Mouse (Mus musculus) neural tube, embryonic 11.5 days (tissue): ENCODE data around the gene Tmem184a. TPM values are rescaled to one million over a fixed set of nuclear protein-coding genes. Genes with fewer than 3 reads are reported as not detected.

Experiments used
- ATAC-seq: fragments of 200-750 bp; cut with Nextera tagmentation; 2 replicates; pipeline ENCODE4 v1.8.0; 2017; ENCODE audit warnings: moderate number of reproducible peaks, mild to moderate bottlenecking, moderate TSS enrichment, moderate library complexity; ENCODE audit not compliant: insufficient read depth, low FRiP score, low TSS enrichment
- DNase-seq: peaks from one replicate; pipeline ENCODE4 v3.0.0-alpha.2; 2015; ENCODE audit warnings: low spot score
- H3K27ac ChIP-seq: fragments of 300-500 bp; sonication (generic); 2 replicates; pipeline ENCODE4 v1.5.1; 2014; ENCODE audit warnings: low read depth, mild to moderate bottlenecking, low read length
- H3K27me3 ChIP-seq: fragments of 300-500 bp; sonication (generic); 2 replicates; pipeline ENCODE4 v1.6.1; 2014; ENCODE audit warnings: mild to moderate bottlenecking, low read length, mixed read lengths; ENCODE audit not compliant: control insufficient read depth, insufficient read depth
- H3K36me3 ChIP-seq: fragments of 300-500 bp; sonication (generic); 2 replicates; pipeline ENCODE4 v1.6.1; 2014; ENCODE audit warnings: mild to moderate bottlenecking, low read length, moderate library complexity, mixed read lengths; ENCODE audit not compliant: control insufficient read depth, insufficient read depth
- H3K4me1 ChIP-seq: fragments of 300-500 bp; sonication (generic); 2 replicates; pipeline ENCODE4 v1.6.1; 2014; ENCODE audit warnings: low read length, mixed read lengths; ENCODE audit not compliant: control insufficient read depth, insufficient read depth
- H3K4me2 ChIP-seq: fragments of 300-500 bp; sonication (generic); 2 replicates; pipeline ENCODE4 v1.6.1; 2014; ENCODE audit warnings: low read depth, mild to moderate bottlenecking, moderate library complexity
- H3K4me3 ChIP-seq: fragments of 300-500 bp; sonication (generic); 2 replicates; pipeline ENCODE4 v1.5.1; 2014; ENCODE audit warnings: low read depth, low read length
- H3K9ac ChIP-seq: fragments of 300-500 bp; sonication (generic); 2 replicates; pipeline ENCODE4 v1.6.1; 2014; ENCODE audit warnings: mild to moderate bottlenecking, low read length
- H3K9me3 ChIP-seq: fragments of 300-500 bp; sonication (generic); 2 replicates; pipeline ENCODE4 v1.6.1; 2016; ENCODE audit warnings: low read length; ENCODE audit not compliant: control insufficient read depth
- WGBS: fragments of 180-500 bp; shearing (Covaris S2); extraction: QIAGEN DNeasy Blood & Tissue Kit; methylation state at CpG from one replicate; pipeline ENCODE4 v1.1.7; 2014; 5-methylcytosine and 5-hydroxymethylcytosine counted together
- polyA plus RNA-seq: library from polyadenylated mRNA; unstranded; fragments of >200 nt; fragmentation: Nextera tagmentation; extraction: Ambion mirVana; gene quantifications from 2 replicates; pipeline ENCODE4 v1.2.1, GENCODE M21; 2014

Gene Tmem184a
- polyA plus RNA-seq, 1 experiment from 2014 or later: 0.70 TPM

DNA sequence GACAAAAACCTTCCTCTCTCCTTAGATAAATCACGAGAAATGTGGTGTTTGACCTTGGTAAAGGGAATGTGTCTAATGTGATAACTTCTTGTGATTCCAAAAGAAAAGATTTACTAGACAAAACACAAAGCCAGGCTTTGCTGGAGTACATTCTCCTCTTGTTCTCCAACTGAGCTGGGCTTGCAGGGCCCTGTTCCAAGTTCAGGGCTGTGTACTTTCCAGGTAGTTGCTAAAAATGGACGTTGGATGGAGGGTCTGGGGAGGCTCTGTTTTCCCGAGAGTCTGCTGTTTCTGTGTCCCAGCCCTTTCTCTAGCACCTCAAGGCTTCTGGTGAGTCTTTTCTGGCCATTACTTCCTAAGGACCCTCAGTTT is 26.8 kb downstream of the Tmem184a start:
- 69% methylated on average over 3 of the region's 3 CpGs for WGBS
- no peak overlapping the region for H3K27ac ChIP-seq
- H3K27me3 ChIP-seq: no peaks in the 10 kb centered on the region
- 0 out of 2 replicates have a peak overlapping the region, but pooled peaks have one; percentile 7 for H3K9ac ChIP-seq
- H3K36me3 ChIP-seq: no peaks in the 10 kb centered on the region
- no peak for ATAC-seq
- peaks cover 26% of the 10 kb centered on the region for H3K4me1 ChIP-seq
- no peak overlapping the region; the same call in 1 of the 2 replicates for H3K4me2 ChIP-seq
- H3K4me3 ChIP-seq: no peak overlapping the region
- no peak for DNase-seq
- H3K9me3 ChIP-seq: no peaks in the 10 kb centered on the region

DNA sequence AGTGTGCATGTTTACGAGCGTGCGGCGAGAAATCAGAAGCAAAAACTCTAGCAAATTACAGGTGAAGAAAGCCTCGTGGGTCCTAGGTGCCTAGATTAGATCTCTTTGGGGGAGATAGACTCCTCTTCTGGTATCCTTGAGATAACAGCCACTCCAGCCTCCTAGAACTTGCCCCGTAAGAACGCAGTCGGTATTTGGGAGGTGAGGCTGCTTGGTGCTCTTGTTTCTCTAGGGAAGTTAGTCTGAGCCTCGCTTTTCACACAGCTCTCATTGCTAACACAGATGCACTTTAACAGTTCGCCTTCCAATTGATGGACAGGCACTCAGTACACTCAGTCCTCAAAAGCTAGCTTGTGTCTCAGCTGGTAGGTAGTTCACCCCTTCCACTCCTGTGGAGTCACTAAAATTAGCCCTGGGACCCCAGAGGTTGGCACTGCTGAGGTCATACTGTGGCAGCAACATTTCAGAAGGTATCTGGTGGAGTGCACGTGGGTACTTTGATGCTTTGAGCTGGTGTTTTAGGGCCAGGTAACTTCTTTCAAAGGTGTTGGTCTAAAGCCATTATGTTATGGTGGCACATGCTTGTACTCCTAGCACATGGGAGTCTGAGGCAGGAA is 27.4 kb downstream of the Tmem184a start:
- Histone ChIP-seq H3K4me3 (peak overlapping the region; percentile 46), H3K27ac (no peak overlapping the region), H3K27me3 (no peaks in the 10 kb centered on the region), H3K9me3 (no peaks in the 10 kb centered on the region), H3K4me2 (peak overlapping the region; percentile 86), H3K36me3 (no peaks in the 10 kb centered on the region), H3K4me1 (peaks cover 20% of the 10 kb centered on the region), H3K9ac (peak overlapping the region; percentile 30; the same call in 1 of the 2 replicates)
- ATAC-seq: no peak
- 26% methylated on average over 11 of the region's 11 CpGs for WGBS
- no peak for DNase-seq

DNA sequence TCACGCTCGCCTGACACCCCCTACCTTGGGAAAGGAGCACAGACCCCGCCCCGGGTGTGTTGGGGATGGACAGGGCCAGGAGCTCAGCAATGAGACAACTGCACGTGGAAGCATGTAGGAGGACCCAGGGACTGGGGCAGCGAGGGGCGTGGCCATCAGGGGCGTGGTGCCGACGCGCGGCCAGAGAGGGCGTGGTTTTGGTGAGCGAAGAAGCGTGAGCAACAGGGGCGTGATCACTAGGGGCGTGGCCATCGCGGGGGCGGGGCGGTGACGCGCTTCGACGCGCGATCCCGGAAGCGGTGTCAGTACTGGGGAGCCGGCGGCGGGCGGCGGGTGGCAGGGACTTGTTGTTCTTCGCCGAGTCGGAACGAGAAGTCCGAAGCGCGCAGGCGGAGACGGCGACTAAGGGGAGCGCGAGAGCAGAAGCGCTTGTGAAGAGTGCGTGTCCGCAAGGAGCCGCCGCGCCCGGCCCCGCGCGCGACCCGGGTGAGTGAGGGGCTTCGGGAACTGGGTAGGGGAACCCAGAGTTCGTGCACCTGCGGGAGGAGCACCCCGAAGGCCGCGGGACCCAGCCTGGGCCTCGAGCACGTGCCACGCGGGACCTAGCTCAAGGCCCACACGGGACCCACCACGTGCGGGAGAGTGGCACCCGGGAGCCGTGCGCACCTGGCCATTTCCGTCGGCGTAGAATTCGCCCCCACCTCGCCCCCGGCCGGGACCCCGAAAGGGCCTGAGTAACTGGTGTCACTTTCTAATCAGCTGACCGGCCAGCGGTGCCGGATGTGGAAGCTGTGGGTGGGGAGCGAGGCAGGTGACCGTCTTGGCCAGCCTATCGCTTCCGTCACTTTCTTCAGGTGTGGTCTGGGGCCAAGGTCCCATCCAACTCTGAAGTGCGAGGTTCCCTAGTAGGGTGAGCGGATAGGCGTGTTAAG is 28.2 kb downstream of the Tmem184a start, which contains the start of gene Mafk:
Gene Mafk, plus strand, starts transcription at position 287 of the 932 bp plus-strand sequence.
- DNase-seq (peak; percentile 98), ATAC-seq (peak; percentile 87)
- under 1% methylated on average over 91 of the region's 92 CpGs for WGBS
- peak within 1 kb of the TSS; percentile 30 for H3K9ac ChIP-seq
- H3K27ac ChIP-seq: no peak within 1 kb of the TSS
- peaks cover 13% of the 10 kb centered on the region for H3K4me1 ChIP-seq
- H3K9me3 ChIP-seq: no peaks in the 10 kb centered on the region
- no peaks in the 10 kb centered on the region for H3K27me3 ChIP-seq
- peak within 1 kb of the TSS; percentile 86 for H3K4me2 ChIP-seq
- H3K4me3 ChIP-seq: peak within 1 kb of the TSS; percentile 46
- no peaks in the 10 kb centered on the region for H3K36me3 ChIP-seq

DNA sequence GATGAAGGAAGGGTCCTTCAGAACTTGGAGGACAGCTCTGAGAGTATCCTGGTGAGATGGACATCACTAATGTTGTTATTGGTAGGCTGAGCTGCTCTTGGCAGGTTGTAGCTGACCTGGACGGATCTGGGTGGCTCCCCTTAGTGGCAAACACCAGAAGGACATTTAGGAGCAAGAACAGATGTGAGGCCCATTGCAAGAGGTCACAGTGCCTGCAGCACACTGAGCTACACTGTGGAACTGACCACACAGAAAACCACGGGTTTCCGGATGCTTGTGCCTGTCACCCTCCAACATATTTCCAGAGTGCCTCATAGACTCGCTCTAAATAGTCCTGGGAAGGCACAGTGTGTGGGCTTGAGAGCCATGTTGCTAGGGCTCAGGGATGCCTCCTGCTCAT is 30.3 kb downstream of the Tmem184a start:
- WGBS: 64% methylated on average over 4 of the region's 4 CpGs
- no peaks in the 10 kb centered on the region for H3K36me3 ChIP-seq
- no peak for DNase-seq
- no peak overlapping the region for H3K4me3 ChIP-seq
- peaks cover 10% of the 10 kb centered on the region for H3K4me1 ChIP-seq
- no peak overlapping the region for H3K9ac ChIP-seq
- H3K9me3 ChIP-seq: no peaks in the 10 kb centered on the region
- ATAC-seq: no peak
- no peaks in the 10 kb centered on the region for H3K27me3 ChIP-seq
- no peak overlapping the region for H3K4me2 ChIP-seq
- H3K27ac ChIP-seq: no peak overlapping the region

DNA sequence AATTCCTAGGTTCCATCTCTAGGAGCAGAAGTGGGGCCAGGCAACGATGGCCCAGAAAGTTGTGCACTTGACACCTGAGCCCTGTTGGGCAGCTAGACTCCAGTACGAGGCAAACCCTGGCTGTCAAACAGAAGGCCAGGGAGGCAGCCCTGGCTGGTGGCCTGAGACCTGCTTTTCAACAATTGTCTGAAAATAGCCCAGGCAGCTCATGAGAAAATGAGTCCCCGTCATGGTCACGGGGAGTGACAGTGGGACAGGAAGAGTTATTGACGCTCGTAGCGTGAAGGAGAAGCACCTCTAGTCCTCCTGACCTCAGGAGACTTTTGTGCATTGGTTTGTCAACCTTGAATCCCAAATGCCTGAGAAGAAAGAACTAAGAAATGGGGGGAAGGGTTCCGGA is 38.3 kb downstream of the Tmem184a start:
- no peak for ATAC-seq

DNA sequence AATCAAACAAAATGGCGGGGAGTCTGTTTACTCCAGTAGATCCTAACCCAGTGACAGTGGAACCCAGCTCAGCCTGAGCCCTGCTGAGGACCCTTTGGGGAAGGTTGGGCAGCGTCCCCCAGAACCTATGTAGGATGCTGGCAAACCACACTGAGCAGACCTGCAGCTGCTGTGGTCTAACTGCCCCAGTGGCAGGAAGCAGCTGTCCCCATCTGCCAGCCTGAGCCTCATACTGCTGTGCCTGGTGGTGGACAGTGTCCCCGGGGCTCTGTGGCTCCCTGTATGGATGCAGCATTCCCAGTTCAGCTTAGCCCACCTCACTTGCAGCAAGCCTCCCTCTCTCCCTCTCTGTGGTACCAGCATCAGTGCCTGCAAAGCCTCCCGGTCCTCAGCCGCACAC is 42.8 kb downstream of the Tmem184a start:
- no peaks in the 10 kb centered on the region for H3K9me3 ChIP-seq
- no peak overlapping the region for H3K4me2 ChIP-seq
- H3K27ac ChIP-seq: no peak overlapping the region
- H3K36me3 ChIP-seq: peaks cover 4% of the 10 kb centered on the region; the same call in 1 of the 2 replicates
- WGBS: 84% methylated on average over 5 of the region's 5 CpGs
- H3K4me3 ChIP-seq: no peak overlapping the region
- ATAC-seq: no peak
- H3K27me3 ChIP-seq: no peaks in the 10 kb centered on the region
- no peak overlapping the region for H3K9ac ChIP-seq
- peaks cover 8% of the 10 kb centered on the region for H3K4me1 ChIP-seq
- DNase-seq: no peak

More for the DNA sequence above, 38.3 kb downstream of the Tmem184a start:
- H3K4me2 ChIP-seq: no peak overlapping the region
- no peaks in the 10 kb centered on the region for H3K27me3 ChIP-seq
- H3K9me3 ChIP-seq: no peaks in the 10 kb centered on the region
- no peak overlapping the region for H3K4me3 ChIP-seq
- WGBS: 85% methylated on average over 8 of the region's 8 CpGs
- DNase-seq: no peak
- no peaks in the 10 kb centered on the region for H3K36me3 ChIP-seq
- H3K9ac ChIP-seq: no peak overlapping the region
- H3K27ac ChIP-seq: no peak overlapping the region
- H3K4me1 ChIP-seq: no peaks in the 10 kb centered on the region

DNA sequence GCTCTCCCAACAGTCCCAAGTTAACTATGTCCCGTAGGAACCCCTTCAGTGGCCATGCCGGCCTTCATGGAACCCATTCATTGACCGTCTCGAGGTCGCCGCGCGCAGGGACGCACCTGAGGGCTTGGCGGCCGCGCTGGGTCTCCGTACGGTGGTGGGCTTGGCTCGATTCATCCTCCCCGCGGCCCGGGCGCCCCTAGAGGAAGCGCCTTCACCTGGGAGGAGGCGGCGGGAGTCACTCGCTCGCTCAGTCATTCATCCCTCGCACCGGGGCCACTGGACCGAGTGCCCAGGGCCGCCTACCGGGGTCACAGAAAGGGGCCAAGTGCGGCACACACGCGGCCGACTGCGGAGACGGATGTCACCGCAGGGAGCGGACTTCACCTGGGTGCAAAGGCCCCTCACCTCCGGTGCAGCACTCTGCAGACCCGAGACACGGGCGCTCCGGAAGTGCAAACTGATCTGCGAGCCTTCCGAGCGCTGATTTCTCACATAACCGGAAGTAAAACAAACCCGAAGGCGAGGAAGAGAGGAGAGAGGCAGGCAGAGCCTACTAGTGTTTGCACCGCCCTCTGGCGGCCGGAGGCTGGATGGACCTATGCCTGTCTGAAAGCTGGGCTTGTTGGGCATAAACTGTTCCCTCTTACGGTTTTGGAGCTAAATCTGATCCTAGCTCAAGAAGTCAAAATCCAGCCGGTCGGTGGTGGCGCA is 44.3 kb downstream of the Tmem184a start, which contains the start of gene Ints1:
Gene Ints1, minus strand, starts transcription at position 459 of the 711 bp plus-strand sequence.
- Histone ChIP-seq H3K9ac (peak within 1 kb of the TSS; percentile 81), H3K27ac (no peak within 1 kb of the TSS), H3K4me3 (peak within 1 kb of the TSS; percentile 93), H3K4me2 (peak within 1 kb of the TSS; percentile 77), H3K4me1 (peaks cover 8% of the 10 kb centered on the region), H3K27me3 (no peaks in the 10 kb centered on the region), H3K36me3 (peaks cover 11% of the 10 kb centered on the region; the same call in 1 of the 2 replicates), H3K9me3 (no peaks in the 10 kb centered on the region)
- WGBS: under 1% methylated on average over 50 of the region's 55 CpGs
- ATAC-seq (peak; percentile 85), DNase-seq (peak; percentile 94)

DNA sequence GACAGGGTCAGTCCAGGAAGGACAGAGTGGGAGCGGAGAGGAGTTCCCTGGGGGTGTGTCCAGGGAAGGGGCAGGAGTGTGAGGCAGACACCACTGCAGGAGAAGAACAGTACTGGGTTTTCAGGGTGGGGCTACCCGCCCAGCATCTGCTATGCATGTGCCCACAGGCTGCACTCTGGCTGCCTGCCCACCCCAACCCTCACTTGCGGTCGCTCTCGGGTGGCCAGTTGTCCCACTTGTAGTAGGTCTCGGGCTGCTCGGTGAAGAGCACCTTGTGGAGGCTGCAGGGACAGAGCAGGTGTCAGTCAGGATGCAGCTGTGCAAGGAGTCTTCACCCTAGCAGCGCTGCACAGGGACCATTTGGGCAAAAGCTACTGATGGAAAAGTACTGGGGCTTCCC is 51.5 kb downstream of the Tmem184a start:
- Histone ChIP-seq H3K4me2 (no peak overlapping the region), H3K27ac (no peak overlapping the region), H3K27me3 (no peaks in the 10 kb centered on the region), H3K9ac (no peak overlapping the region), H3K36me3 (peaks cover 39% of the 10 kb centered on the region), H3K4me3 (no peak overlapping the region), H3K4me1 (no peaks in the 10 kb centered on the region), H3K9me3 (no peaks in the 10 kb centered on the region)
- DNase-seq (no peak), ATAC-seq (no peak)
- 97% methylated on average over 8 of the region's 8 CpGs for WGBS
